Mouse (Mus musculus): ENCODE measurements around the gene Cdk15. TPM values are rescaled to one million over a fixed set of nuclear protein-coding genes. Genes with fewer than 3 reads are reported as not detected.

Cdk15 gene
- total RNA-seq, 2 experiments from 2014 or later: 0.17 to 0.56 TPM

DNA sequence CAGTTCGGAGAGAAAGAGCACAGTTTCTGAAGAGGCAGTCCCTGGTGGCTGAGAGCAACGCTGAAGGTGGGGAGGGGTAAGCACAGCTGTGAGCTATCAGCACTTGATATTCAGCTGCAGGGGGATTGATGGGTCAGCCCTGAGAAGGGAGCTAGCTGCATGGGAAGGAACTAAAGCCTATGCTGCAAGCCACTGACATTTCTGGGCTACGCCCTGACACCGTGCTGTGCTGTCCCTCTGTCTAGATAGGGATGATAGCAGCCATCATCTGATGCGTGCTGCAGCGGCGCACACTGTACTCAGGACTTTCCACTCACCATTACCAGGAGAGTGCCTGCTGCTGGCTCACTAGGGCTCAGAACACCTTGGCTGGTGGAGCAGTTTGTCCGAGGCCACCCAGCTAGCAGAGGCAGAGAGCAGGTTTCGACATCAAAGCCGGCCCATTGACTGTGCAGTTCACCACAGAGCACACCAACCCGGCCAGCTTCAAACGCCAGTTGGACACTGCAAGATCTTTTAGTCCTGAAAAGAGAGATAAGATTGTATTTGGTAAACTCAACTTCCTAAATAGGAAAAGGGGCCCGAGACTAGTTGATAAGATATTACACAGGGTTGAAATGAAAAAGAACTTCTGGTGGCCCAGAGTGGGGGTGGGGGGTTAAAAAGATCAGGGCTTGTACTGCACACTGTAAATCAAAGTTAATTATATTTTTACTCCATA lies 111.4 kb downstream of the Cdk15 start:
- DNase-seq (ENCODE audit: extremely low spot score in 1 of 2, low spot score in 1 of 2): no peak

DNA sequence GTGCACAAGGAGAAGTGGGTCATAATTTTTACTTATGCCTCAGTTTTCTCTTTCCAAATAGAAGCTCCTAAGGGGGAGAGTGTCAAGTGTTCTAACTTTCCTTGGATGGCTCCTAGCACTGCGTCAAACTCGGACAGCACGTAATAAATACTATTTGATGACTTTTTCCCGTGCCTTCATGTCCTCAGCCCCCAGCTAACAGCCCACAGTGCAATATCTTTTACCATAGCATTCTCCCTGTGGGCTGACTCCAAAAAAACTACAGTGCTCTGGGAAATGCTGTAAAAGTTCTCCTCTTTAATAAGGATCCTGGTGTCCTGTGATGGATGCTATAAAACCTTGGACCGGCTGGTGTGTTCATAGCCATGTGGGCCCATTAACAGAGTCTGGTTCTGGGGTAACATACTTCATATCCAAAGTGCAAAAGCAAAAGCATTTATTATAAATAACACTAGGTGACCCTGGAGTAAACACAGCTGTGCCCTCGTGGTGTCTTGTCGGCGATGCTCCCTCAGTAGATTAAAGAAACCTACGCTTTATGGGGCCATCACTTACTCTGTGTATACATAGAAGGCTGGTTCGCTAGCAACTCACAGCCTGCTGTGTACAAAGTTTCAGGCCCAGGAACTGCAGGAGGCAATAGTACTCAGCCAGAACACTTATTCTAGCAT lies 112.1 kb downstream of the Cdk15 start:
- no peak for DNase-seq (ENCODE audit: extremely low spot score in 1 of 2, low spot score in 1 of 2)

DNA sequence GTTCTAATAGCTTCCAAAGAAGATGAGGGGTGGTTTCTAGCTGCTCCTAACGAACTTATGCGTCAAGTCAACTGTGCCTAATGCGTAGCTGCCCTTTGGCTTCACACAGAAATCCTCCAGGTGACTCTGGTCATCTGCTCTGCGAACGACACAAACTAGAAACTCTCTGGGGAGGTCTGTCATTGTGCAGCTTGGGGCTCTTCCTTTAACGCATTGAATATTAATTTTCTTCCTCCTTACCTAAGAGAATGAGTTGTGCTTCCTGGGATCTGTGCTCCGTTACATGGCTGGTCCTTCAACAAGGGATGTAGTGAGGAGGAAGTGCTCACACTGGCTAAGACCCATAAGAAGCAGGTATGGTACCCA lies 112.6 kb downstream of the Cdk15 start:
- DNase-seq (ENCODE audit: extremely low spot score in 1 of 2, low spot score in 1 of 2): no peak

DNA sequence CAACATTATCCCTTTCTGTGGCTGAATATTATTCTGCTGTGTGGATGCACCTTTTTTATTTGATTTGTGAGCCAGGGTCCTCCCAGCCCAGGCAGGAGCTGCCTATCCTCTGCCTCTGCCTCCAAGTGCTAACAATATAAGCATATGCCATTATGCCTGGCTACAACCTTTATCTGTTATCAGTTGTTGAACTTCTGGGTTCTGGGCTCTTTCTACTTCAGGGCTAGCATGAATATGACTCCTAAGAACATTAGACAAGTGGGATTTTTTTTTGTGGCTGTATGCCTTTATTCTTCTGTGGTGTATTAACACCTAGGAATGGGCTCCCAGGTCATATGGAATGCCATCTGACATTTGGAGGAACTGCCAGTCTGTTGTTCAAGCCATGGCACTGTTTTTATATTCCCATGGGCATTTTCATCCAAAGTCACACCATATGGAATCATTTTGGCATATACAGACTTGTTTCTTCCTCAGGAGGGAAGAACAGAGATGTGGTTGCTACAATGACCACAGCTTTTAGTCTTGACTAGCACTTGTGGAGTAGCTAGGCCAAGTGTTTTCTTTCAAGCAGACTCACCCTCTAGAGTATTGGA lies 113.7 kb downstream of the Cdk15 start:
- DNase-seq (ENCODE audit: extremely low spot score in 1 of 2, low spot score in 1 of 2): no peak

DNA sequence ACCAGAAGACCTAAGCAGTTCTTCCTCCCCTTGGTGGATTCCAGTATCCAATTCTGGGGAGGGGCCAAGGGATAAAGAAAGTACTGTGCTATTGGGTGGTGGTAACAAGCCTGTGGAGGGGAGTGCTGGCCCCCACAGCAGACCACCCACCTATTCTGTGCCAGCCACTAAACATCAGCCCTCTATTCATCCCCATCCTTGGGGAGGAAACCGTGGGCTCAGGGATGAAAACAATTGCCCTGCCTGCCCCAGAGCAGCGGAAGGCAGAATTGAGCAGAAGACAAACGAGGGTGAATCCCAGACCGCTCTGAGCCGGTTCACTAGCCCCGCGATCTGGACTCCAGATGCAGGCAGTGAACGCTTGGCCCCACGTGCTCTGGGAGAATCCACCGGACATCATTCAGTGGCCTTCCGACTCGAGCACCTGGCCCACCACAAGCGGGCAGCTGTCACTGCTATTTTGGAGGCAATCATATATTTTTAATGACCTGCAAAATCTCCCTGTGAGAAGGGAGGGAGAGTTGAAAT lies 119.4 kb downstream of the Cdk15 start:
- DNase-seq (ENCODE audit: extremely low spot score in 1 of 2, low spot score in 1 of 2): no peak

DNA sequence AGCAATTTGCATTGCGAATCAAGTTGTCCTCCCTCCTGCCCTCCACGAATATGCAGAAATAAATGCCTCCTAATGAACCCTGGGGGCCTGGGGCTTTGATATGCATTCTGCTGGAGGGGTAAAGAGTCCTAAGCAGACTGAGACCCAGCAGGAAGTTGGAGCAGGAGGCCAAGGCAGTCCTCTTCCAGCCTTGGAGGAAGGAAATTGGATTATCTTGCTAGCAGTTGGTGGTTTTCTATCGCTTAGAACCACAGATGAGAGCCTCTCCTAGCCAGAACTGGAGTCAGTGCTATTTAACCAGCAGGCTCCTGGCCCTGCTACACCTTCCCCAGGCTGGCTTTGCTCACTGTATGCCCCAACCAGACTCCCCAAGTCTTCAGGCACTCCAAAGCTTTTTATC lies 119.9 kb downstream of the Cdk15 start:
- DNase-seq (ENCODE audit: extremely low spot score in 1 of 2, low spot score in 1 of 2): no peak

DNA sequence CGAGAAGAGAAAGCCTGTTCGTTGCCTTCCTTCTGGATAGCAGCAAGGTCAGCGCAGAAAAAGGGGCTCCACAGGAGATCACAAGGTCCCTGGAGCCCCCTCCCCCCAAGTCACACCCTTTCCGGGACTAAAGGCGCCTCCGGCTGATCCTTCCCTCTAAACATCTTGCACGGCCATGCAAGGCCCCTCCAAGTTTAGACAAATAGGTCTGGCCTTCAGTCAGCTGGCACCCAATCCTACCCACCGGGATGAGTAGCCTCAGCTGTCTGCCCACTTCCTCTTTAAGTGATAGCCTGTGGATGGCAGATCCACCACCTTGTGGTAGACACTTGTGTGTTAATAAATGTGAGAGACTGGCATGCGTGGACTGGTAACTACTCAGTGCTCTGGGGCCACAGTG lies 120.6 kb downstream of the Cdk15 start:
- no peak for DNase-seq (ENCODE audit: extremely low spot score in 1 of 2, low spot score in 1 of 2)

DNA sequence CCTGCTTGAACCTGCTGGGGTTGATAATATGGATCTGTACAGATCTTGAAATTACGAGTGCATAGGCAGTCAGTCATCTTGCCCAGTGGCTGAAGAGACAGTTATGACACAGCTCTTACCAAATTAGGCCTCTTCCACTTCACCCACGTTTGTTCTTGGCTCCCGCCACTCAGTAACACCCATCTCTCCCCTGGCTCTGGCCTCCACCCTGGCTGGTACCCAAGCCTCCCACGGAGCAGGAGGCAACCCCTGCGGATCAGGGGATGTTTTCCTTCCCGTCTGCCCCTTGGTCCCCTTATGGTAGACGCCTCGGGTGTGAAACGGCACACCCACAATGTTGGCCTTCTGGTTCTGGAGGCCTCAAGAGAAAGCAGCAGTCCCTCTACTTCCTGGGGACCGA lies 124.2 kb downstream of the Cdk15 start:
- DNase-seq (ENCODE audit: extremely low spot score in 1 of 2, low spot score in 1 of 2): no peak

DNA sequence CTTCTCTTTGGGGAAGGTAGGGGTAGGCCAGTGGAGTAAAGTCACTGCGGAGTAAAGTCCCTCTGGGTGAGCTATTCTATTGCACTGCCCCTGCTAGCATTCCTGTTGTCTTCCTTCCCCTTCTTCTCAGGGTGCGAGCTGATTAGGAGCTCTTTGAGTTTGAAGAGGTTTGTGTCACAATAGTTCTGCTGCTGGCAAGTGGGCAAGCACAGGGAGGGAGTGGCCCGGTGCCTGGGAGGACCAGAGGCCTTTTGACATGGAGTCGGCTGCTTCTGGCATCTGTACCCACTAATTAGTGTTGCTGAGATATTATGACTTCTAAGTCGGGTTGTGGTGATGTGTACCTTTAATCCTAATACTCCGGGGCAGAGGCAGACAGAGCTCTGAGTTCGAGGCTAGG lies 124.8 kb downstream of the Cdk15 start:
- DNase-seq (ENCODE audit: extremely low spot score in 1 of 2, low spot score in 1 of 2): no peak

DNA sequence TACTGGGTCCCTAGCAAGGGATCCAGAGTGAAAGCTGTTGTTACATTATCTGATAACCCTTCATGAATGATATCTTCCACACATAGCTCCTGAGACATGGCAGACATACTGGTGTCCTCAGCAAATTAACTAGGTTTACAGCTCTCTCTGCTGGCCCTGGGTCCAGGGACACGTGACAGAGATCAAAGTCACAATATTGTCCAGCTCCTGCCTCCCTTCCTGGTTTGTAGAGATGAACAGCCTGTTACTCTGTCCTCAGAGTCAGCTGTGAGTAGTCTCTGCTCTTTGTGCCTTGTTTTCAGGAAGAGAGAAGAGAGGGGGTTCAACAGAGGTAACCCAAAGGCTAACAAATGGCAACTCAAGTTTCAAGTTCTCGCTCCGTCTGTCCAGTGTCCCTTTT lies 125.8 kb downstream of the Cdk15 start:
- no peak for DNase-seq (ENCODE audit: extremely low spot score in 1 of 2, low spot score in 1 of 2)

DNA sequence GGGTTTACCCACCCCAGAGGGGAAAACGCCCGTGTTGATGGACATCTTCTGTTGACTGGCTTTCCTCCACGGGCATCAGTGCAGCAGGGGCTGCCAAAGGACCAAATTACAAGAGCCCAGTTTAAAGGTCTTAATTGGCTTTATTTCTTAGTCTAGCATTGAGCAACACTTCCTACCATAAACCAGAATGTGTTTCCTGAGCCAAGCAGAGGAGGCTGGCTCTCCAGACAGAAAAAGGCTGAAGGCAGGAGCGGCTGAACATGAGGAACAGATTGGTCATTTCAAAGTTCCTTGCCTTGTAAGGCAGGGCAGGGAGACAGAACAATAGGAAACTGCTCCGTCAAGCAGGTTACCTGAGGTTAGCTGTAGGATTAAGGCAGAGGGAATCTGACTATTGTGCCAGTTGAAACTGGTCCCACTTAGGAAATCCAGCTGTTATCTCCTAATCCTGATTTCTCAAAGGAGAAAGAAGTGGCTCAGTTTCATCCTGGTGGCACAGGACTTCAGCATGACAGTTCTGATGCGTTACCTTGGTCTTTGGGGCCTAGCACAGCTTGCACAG lies 126.4 kb downstream of the Cdk15 start:
- no peak for DNase-seq (ENCODE audit: extremely low spot score in 1 of 2, low spot score in 1 of 2)

DNA sequence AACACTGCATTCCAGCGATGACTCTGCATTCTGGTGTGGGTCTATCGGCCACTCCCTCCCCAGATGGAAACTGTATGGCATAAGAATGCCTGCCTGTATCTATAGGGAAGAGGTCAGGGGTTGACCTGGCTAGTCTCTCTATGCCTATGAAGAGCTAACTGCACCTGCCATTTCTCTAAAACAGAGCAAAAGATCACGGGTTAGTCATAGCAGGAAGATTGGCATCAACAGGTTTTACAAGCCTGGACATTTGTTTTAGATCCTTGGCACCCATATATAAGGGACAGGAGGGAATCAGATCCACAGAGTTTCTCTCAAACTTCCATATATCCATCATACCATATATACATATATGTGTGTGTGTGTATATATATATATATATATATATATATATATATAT lies 127.7 kb downstream of the Cdk15 start:
- no peak for DNase-seq (ENCODE audit: extremely low spot score in 1 of 2, low spot score in 1 of 2)

DNA sequence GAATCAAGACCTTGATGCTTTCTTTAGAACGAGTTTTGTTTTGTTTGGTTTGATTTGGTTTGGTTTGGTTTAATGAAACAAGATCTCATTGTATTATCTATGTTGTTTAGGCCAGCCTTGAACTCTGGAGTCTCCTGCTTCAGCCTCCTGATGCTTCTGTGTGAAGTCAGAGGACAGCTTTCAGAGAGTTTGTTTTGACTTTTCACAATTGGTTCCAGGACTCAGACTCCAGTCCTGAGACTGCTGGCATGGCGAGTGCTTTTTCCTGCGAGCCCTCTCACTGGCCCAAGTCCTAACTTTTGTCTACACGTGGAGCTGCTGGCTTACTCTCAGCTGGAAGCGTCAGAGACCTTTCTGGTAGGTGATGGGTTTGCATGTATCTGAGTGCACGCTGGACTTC lies 128.9 kb downstream of the Cdk15 start:
- no peak for DNase-seq (ENCODE audit: extremely low spot score in 1 of 2, low spot score in 1 of 2)

DNA sequence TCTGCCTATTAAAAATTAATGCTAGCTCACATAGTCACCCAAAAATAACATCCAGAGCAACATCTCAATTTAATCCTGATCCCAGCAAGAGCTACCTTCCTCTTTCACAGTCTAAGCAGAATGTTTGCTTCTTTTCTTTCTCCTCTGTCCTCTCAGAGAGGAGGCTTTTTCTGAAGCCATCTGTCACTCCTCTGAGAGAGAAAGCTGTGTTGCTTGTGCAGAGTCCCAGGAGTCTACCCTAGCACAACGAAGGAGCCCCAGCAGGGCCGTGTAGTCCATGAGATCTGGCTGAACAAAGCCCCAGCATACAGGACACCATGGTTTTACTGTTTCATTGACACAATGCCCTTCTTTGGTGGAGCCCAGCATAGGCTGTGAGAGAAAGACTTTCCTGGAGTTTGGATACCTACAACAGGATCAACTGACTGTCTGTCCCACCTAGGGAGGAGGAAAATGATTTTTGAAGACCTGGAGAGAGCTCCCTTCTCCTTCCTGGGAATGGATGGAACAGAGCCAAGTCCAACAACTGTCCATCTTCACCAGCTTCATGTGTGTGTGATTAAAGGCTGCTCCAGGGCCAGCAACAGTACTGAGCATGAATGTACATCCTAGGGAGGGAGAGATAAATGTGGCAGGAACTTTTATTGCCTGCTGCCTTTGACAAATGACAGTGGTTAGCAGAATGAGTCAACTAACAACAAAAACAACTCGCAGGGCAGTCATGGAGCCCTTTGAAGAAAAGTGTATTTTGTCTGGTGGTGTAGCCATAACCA lies 131.0 kb downstream of the Cdk15 start:
- DNase-seq (ENCODE audit: extremely low spot score in 1 of 2, low spot score in 1 of 2): no peak

DNA sequence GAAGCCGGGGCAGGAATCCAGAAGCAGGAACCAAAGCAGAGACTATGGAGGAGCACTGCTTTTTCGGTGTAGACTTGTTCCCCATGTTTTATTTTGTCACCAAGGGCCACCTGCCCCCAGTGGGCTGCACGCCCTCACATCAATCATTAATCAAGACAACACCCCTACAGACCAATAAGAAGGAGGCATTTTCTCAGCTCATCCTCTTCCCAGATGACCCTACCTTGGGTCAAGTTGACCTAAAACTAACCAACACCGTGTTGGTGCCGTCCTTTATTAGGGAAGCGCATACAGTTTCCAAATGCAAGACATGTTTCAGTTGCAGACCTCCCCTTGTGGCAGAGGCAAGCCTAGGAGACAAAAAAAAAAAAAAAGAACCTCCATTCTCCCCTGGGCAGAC lies 132.5 kb downstream of the Cdk15 start:
- no peak for DNase-seq (ENCODE audit: extremely low spot score in 1 of 2, low spot score in 1 of 2)

DNA sequence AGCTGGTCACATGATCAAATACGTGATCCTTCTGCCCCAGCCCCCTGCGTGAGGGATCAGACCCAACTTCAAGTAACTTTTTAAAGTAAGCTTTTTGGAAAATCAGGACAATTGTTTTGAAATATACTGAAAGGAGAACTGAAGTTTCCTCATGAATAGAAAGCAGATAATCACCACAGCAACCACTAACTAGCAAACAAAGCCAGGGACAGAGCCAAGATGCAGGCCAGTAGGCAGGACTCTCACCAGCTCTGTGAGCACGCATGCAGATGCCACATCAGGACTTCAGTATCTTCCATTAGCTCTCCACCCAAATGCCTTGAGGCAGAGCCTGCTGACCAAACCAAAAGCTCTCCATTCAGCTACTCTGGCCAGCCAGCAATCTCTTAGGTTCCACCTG lies 135.0 kb downstream of the Cdk15 start:
- DNase-seq (ENCODE audit: extremely low spot score in 1 of 2, low spot score in 1 of 2): no peak

DNA sequence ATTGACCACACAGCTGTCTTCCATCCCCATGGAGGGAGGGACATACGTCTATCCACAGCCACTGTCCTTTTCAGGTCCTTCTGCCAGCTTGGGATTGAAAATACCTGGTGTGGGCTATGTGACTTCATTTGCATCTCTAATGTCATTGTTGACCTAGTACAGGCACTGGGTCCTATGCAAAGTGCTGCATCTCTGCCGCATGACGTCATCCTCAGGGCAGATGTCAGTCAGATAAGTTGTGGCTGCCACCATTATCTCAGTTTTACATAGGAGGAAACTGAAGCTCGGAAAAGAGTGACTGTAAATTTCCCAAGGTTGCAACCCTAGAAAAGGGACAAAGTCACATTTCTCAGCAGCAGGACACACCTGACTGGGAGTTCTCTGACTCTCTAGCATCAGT lies 137.4 kb downstream of the Cdk15 start:
- no peak for DNase-seq (ENCODE audit: extremely low spot score in 1 of 2, low spot score in 1 of 2)

DNA sequence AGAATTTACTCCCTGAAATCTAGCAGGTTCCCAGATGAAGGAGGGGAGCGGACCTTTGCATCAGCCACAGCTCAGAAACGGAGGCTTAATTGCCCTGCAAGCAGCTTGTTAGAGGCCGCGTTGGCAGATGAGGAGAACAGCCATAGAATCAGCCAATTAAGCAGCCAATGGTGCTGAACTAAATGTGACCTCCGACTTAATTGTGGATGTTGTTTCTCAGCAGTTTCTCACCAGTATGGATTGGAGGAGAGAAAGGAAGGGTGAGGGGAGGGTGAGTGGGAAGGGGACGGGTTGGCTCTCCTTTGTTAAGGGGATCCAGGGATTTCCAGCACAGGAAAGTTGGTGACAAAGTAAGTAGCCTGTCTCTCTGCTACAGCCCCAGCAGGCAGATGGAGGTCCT lies 137.9 kb downstream of the Cdk15 start:
- DNase-seq (ENCODE audit: extremely low spot score in 1 of 2, low spot score in 1 of 2): no peak

DNA sequence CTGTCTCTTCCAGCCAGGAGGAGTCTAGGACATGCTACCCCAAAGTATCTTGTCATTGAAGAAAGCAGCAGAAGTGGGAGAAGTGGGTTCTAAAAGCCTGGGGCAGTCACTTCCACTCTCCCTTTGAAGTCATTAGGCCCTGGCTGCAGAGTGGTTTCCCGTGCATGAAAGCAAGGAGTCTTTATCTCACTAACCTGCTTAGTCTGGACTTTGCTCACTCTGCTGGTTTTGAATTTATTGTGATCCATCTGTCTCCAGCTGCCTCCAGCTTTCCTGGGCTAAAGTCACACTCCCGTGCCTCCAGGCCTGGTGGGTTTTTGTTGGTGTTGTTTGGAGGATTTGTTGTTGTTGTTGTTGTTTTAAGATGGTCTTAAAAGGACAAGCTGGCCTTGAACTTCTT lies 139.3 kb downstream of the Cdk15 start:
- DNase-seq (ENCODE audit: extremely low spot score in 1 of 2, low spot score in 1 of 2): no peak

DNA sequence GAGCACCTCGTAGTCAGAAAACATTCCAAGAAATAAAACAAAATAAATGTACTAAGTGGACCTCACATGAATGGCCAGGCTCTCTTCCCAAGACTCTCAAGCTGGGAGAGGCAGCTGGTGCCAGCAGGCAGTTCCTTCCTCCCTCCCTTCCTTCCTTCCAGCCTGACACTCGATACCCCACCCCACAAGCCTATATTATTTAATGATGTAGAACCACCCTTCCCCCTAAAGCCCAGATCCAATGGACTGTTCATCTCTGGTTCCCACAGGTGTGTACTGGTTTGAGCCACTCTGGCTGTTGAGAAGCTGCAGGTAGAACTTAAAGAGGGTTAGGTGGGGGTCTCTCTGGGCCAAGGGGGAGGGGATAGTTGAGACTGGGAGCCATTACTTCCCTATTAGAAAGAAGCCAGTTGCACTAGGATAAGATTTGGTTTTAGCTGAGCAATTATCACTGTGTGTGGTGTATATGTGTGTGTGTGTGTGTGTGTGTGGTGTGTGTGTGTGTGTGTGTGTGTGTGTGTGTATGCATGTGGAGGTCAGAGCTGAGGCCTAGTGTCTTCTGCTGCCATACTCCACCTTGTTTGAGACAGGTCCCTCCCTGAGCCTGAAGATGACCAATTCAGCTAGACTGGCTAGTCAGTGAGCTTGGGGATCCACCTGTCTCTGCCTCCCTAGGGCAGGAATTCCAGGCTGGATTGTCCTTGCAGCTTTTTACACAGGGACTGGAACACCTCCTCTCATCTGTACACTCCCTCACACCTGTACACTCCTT lies 143.0 kb downstream of the Cdk15 start:
- DNase-seq (ENCODE audit: extremely low spot score in 1 of 2, low spot score in 1 of 2): no peak

Data from layer of hippocampus, postnatal 25 days (tissue).